Comparison of ENCODE assay signal across 8 mouse cellular contexts in genomic region chr17:84028157-84028970, GRCm38 (mm10).
DNase-seq lines count a peak whose midpoint lies in the region; ATAC-seq and TF ChIP-seq lines count a peak whose summit lies in the region.

No protein-coding gene starts in this region.

- H3K4me3 ChIP-seq in gastrocnemius, adult 2 months = peak overlapping the region; percentile 38
- H3K4me3 ChIP-seq in hindbrain, embryonic 16.5 days (ENCODE audit: low read length) = peak overlapping the region; percentile 30

- H3K36me3 ChIP-seq in hindbrain, embryonic 16.5 days (ENCODE audit: control insufficient read depth, insufficient read depth, low read length) = no peaks in the 10 kb centered on the region

- peak; percentile 91 for ATAC-seq in hindbrain, embryonic 16.5 days

- peak overlapping the region; percentile 54 for H3K9ac ChIP-seq in hindbrain, embryonic 16.5 days (ENCODE audit: low read depth, low read length)

- TF ChIP-seq CTCF in gastrocnemius, adult 2 months (IDR thresholded peaks at IDR 0.05) = peak; percentile 98

- H3K4me2 ChIP-seq in hindbrain, embryonic 16.5 days (ENCODE audit: low read length) = peak overlapping the region; percentile 59

- peaks cover 6% of the 10 kb centered on the region; the same call in 1 of the 2 replicates for H3K9me3 ChIP-seq in hindbrain, embryonic 16.5 days (ENCODE audit: control insufficient read depth, low read length)

- no peaks in the 10 kb centered on the region; the same call in 1 of the 2 replicates for H3K27me3 ChIP-seq in hindbrain, embryonic 16.5 days (replicated peaks; ENCODE audit: control insufficient read depth, insufficient read depth, low read length)

- intact Hi-C loops in gastrocnemius, adult 2 months (cut with DNase I) = loop anchor here (1.0 to 5.0 kb wide), 4 partner anchors 84 to 357 kb away; no protein-coding TSS in a partner anchor

- peak; percentile 80 for DNase-seq in ZHBTc4 (ENCODE audit: low read depth, low spot score)
- DNase-seq in cerebellum, postnatal 4 days (ENCODE audit: low spot score in 2 of 2) = peak; percentile 82 to 90
- peak; percentile 91 for DNase-seq in gastrocnemius, adult 2 months
- peak; percentile 62 for DNase-seq in left cerebral cortex, adult 11 months (ENCODE audit: low spot score)
- DNase-seq in lung, postnatal 36 days = peak; percentile 92
- DNase-seq in retina, postnatal 1 day = peak; percentile 93
- DNase-seq in thymus, postnatal 4 days = peak; percentile 99

- WGBS in hindbrain, embryonic 16.5 days = 22% methylated on average over 27 of the region's 27 CpGs

- peaks cover 12% of the 10 kb centered on the region for H3K4me1 ChIP-seq in hindbrain, embryonic 16.5 days (ENCODE audit: control insufficient read depth, insufficient read depth, low read depth, low read length)

- H3K27ac ChIP-seq in gastrocnemius, adult 2 months = peak overlapping the region; percentile 40; the same call in 1 of the 2 replicates
- H3K27ac ChIP-seq in hindbrain, embryonic 16.5 days (ENCODE audit: low read depth, low read length) = no peak overlapping the region
